Mouse (Mus musculus) cerebellum, adult (tissue): ENCODE measurements at regions not wholly inside any gene's neighbourhood (a gene's known extent, or its start where the extent isn't known, plus 50 kb on each side); places are given as distances from the start of the nearest gene placed in this dataset.

Experiments
- ATAC-seq: cut with Nextera tagmentation; 2 replicates; pipeline ENCODE4 v1.9.2; 2017; ENCODE audit warnings: mild to moderate bottlenecking, moderate library complexity, mixed read lengths; ENCODE audit not compliant: insufficient number of reproducible peaks, low FRiP score, low TSS enrichment

DNA sequence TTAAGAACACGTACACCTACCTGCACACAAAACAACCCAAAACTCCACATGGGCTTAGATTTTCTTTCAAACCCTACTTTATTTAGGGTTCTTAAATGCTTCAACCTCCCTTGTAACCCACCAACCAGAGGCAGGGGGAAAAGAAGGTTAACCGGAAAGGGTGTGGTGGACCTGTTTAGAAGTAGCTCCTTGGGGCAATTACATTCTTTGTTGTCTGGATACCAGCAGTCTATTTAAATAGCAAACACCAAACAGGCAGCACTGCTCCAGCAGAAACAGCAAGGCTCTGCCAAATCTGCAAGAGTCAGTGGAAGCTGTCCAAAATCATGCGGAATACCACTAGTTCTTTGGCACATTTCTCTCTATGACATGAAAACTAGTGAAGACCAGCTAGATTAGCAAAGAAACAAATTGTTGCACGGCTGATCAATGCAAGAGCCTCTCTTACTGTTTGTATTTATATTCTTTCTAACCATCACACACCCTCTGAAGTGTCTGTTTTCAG is 490.3 kb downstream of the Rapgef2 start:
- ATAC-seq, result no peak

DNA sequence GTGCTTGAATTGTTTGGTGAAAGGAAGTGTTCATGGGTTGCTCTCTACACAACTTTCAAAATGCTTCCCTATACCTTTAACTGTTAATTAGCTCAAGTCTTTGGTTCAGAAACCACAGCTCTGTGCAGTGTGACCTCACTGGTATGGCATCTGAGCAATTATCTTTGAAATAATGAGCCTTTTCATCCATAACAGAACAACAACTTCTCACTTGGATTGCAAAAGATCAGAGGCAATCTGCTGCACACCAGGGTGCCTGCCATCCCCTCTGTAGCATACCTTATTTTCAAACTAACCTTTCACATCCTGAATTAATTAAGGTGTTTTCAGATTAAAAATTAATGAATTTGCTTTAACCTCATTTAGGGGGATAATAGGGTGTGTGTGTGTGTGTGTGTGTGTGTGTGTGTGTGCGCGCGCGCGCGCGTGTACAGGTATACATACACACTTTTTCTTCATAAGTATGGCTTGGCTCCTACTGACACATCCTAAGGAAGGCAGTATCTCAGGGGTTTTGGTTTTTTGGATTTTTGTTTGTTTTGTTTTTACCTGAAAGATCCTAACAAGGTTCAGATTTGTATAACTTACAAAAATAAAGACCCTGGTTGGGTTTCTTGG is 493.8 kb downstream of the Rapgef2 start:
- ATAC-seq, result no peak

DNA sequence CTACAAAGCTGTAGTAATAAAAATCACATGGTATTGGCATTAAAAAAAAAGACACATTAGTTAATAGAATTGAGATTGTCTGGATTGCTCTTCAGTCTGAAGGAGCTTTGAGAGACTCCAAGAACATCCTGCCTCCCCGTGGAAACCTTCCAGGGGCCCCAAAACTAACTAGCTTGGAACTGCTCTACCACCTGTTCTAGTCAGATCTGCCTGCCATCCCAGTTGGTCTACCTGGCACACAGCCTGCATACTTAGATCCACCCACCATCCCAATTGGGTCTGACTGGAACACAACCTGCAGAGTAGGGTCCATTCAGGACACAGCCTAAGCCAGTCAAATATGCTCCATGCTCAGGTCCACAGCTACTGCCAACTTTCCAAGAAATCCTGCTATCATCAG is 503.6 kb downstream of the Rapgef2 start:
- no peak for ATAC-seq

DNA sequence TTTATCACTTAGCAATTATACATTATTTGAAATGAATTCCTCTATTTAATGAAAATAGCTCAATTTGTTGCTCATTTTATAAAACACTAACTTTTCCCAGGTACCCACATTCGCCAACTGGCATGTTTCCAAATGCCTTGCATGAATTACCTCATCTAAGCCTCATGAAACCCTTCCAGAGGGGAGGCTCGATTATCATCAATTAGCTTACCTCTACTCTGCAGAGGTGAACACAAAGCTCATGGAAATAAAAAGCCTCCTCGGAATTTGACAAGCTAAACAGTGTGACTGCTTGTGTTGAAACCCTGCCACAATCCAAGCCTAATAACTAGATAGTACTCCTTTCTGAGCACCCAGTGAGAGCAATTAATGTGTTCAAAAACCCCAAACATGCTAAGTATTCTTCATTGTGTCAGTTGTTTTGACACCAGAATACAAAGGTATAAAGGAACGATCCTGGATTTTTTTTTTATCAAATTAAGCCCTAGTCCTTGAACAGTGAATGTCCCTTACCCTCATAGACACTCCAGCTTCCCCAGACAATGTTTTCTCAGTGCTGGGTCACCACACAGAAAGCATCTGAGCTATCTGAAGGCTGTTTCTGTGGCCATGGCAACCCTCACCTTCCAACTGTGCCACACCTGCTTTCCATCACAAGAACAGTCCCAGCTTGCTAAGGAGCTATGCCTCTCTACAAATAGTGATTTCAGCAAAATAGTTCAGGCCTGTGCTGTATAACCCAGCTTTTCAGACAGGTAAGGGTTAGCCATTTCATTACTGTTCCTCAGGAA is 530.4 kb downstream of the Rapgef2 start:
- ATAC-seq, result 0 out of 2 replicates have a peak, but pooled peaks have one; percentile 56

DNA sequence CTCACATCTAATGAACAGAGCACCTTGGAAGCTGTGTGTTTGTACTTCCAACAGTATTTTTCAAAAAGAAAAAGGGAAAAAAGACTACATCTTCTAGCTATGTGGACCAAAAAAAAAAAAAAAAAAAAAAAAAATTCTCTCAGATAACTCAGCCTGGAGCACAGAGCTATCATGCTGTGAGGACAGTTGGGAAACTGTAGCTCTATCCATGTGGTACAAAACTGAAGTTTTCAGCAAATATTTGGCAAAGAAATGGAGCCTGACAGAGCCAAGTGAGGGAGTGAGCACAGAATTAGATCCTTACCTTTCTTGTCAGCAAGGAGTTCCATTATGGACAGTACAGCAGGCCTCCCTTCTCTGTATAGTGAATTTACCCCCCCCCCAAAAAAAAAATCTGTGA is 550.2 kb downstream of the Rapgef2 start:
- no peak for ATAC-seq

DNA sequence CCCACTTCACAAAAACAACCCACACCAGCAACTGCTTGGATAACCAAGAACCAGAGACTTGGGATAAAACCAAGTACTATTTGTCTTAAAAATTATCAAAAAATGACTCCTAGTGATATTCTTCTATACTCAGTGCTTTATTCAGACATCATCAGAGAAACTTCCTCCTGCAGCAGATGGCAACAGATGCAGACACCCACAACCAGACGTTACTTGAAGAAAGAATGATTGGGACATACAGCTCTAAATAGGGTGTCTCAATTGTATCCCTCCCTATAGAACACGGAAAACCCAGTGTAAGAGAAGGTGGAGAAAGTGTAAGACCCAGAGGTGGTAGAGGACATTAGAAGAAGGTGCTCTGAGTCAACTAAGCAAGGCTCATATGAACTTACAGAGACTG is 569.6 kb downstream of the Rapgef2 start:
- no peak for ATAC-seq

DNA sequence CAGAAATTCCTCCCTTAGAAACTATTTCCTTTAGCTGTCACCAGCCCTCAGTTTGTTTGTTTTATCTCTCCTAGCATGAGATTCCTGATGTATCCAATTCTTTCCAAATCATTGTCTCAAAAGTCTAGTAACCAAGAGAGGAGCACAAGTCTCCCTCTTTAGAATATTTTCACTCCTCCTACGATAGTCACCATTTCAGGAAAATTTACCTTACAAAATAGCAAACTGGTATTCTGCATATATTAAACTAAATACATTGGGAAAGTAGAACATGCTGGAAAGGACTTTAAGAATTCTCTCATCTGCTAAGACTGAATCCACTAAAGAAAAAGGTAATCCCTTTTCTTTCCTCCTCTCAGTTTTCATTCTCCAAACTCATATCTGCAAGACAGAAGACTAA is 578.6 kb downstream of the Rapgef2 start:
- no peak for ATAC-seq

DNA sequence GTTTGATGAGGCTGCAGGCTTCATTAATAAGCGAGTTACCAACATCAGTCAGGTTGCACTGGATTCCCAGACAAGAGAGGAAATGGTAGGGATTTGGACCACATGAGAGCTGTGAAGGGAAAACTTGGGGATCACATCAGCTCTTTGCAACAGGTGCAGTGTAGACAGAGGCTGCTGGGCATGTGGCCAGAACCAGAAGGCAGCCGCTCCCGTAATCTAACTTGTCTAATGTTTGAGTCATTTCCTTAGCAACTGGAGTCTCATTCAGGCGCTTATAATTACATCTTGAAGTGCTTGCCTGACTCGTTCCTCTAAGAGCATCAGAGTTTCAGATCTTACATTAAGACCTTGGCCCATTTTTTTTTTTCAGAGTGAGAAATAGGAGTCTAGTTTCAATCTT is 587.4 kb downstream of the Rapgef2 start:
- ATAC-seq, result no peak

DNA sequence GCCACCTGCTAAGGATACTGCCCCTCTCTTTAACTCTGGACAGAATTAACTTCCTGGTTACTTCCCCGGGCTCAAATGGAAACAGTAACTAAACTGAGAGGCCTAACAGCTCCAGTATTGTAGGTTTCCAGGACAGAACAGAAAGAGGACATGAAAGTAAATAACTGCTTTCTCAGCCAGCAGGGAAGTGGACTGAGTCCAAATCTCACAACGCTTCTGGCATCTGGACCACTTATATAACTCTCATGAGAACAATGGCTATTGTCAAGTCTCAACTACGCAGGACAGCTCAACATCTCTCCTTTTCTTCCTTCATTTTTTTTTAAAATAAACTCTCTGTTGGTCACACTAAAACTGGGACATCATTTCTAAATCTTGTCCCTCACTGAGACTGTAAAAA is 594.8 kb downstream of the Rapgef2 start:
- ATAC-seq, result peak; percentile 49; the same call in 1 of the 2 replicates

DNA sequence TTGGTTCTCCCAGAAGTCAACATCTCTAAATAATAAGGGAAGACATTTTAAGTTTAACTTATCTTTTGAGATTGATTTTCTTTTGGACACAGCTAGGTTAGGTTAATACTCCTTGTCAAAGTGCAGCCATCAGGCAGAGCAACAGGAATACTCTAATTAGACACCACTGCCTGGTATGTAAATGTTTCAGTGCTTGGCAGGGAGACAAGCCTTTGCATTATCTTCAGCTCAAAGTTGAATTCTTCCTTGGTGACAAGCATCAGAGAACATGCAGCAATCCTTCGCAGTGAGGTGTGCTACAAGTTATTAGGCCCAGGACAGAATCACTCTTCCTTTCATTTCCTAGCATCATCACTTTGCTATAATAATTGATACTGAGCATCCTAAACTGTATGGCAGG is 608.7 kb downstream of the Rapgef2 start:
- no peak for ATAC-seq

DNA sequence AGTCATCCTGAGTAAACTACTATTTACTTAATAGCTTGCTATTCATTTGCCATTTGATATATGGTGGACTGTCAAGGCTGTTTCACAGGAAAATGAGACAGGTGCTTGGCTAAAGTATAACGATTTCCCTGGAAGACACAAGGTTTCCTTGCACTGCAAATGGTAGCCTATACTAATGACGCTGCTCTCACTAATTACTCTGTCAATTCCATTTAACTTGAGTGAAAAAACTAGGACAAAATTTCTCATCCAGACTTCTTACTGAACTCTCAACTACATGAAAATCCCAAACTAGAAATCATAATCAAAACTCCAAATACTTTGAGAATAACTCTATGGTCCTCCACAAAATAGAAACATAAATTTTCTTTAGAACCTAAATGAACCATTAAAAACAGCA is 609.5 kb downstream of the Rapgef2 start:
- no peak for ATAC-seq

DNA sequence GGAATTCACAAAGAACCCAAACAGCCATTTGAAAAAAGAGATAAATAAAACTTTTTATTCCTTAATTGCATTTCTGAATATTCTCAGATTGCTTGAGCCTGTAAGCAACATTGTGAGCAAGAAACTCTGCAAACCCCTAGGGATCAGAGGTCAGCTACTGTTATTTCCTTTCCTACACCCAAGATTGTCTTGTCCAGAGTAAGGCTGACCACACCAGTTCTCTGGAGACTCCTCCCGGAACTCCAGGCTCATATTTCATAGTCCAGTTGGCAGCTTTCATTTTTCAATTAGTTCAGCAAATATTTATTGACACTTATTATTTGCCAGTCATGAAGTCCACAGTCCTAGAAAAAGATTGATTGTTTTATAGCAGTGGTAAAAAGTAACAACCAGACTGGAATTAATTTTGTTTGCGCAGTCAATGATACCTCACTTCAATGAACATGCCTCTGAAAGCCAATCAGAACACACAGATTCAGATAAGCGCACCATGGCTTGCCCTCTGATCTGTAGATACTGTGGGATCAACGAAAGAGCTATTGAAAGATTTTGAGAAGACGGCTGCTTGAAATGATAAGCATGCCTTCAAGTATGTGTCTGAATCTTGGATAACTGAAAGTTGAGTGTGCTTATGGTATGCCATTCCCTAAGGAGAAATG is 611.7 kb downstream of the Rapgef2 start:
- no peak for ATAC-seq

DNA sequence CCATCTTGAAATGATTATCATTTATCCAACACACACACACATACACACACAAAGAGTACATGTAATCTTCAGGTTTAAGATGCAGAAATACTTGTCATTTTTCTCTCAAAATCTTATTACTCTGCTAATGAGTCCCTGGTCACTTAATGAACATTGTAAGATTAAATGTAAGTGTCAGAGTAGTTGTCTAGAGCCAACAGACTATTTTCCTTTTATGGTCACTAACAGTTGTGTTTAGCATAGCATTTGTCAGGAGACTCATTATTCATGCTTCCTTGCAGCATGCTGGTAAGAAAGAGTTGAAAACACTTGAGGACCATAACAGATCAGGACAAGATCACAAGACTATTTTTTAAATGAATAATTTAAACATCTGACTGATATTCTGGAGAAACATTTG is 618.3 kb downstream of the Rapgef2 start:
- ATAC-seq, result no peak

DNA sequence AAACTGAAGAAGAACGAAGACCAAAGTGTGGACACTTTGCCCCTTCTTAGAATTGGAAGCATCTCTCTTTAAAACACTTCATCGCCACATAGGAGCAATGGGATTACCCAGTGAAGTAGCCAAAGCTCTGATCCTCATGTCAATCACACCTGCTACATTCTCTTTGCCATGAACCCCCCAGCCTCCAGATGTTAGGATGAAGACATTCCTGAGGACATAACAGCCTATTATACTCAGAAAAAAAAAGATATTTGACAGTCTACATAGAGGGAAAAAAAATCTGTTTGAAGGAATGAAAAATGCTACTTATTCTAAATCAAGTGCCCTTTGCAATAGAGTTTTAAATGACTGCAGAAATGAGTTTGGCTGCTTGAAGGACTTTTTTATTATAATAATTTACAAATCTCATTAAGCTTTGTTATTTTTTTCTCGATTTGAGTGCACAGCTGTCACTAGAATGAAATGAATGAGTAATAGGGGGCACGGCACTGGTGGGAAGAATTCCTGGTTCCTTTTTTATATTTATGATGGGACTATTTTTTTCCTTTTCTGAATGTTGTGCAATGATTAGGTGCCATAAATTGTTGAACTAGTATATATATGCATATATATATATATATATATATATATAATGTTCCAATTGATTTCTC is 618.8 kb downstream of the Rapgef2 start:
- no peak for ATAC-seq

DNA sequence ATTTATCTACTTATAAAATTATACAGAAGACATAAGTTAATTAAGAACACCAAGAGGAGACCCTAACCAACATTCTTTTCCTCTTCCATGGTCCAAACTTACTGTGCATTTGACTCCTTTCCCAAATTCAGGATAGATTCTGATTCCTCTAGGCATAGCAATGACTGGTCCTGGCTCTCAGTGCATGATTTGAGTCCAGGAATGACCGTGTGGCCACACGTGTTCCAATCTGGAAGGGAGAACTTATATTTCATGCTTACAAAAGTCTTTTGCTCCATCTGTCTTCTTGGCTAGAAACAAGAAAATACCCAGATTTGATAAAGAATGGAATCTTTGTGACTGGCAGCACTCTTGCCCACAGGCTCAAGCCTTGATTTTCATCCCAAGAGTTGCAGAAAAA is 638.2 kb downstream of the Rapgef2 start:
- ATAC-seq, result no peak

DNA sequence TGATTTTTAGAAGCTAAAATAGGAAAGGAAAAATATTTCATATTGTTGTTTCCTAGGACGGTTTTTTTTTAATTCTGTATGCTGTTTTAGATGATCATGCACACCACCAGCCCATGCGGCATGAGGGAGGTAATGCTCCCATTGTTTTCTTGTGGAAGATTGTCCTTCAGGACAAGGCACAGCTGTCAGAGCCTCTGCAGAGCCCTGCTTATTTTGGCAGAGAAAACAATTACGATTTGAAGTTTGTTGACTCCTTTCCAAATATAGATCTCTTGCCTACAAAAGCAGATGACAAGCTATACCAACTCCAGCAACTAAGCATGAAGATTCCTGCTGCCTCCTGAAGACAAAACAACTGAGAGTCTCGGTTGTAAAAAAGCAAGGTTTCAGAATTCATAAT is 650.9 kb downstream of the Rapgef2 start:
- ATAC-seq, result no peak

DNA sequence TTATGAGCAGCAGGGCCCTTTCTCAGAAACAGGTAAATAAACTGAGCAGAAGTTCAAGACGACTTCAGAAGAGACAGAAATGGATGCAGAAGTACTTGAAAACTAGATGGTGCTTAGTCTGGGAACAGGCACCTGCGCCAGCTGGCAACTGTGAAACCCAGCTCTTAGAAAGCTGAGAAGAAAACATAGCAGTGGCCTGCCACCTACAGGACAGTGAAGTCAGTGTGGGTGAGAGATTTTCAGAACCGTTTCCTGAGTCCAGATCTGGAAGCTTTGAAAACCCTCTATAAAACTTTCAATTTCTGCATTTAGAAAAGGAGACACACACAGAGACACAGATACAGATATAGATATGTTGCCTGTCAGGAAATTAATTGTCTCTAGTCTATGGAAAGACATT is 667.4 kb downstream of the Rapgef2 start:
- ATAC-seq, result peak; percentile 70; the same call in 1 of the 2 replicates

DNA sequence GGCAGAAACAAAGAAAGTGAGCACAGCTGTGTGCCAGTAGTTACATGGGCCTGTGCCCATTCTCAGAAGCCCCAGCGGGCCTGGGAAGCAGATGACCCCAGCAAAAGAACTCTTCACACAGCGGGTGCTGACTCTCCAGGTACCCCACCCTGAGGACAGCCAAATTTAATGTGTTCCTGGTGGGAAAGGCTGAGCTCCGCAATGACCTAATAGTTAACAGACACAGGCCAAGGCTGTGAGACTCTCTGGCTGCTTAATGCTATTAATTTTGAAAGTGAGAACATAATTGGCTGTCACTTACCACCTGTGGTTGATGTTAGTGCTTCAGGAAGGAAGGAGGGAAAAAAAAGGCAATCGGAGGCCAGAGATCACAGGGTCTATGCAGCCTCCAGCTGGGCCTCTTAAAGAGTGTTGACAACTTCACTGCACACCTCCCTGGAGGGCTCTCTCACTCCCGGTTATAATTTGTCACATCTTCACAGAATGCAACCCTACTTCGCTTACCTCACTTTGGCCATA is 691.5 kb downstream of the Rapgef2 start:
- no peak for ATAC-seq

DNA sequence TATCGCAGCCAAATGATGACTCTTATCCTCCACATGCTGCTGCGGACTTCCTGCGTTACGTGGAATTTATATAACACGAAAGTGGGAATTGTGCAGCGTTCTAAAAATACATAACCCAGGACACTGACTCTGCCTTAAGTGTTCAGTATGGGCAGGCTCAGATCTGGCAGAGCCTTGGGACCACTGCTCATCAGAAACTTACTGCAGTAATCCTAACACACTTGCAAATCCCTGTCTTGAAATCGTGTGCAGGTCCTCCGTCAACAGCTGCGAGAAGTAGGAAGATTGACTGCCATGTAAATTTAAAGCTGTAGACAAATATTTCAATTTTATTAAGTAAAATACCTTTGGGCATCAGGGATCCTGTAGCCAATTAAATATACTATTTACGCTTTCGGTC is 692.0 kb downstream of the Rapgef2 start:
- ATAC-seq, result no peak

DNA sequence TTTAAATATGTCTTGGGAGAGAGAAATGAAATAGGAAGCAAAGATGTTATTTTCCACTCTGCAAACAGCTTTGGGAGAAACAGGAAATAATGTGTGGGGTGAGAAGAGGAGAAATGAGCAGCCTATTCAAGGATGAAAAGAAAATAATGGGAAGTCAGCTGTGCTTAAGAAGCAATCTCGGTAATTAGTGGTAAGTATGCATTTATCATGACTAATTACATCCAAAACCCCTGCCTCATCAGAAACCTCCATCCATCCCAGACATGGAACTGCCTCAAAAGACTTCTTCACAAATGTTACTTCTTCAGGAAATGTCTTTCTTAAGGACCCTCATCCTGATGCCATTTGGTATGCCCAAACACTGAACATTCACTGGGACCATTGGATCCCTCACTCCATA is 699.7 kb downstream of the Rapgef2 start:
- ATAC-seq, result no peak

DNA sequence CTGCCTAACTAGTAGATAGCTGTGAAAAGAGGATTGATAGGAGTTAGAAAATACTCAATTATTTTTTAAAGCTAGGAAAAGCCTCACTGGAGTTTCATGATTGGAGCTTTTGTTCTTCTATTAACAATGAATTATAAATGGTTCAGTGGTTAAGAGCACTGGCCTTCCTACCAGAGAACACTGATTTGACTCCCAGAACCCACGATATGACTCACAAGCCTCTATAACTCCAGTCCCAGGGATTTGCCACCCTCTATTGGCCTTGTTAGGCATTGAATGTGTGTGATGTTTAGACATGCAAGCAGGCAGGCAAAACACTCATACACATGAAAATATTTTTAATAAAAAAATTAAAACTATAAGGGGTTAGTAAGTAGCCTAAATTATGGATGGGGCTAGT is 704.4 kb downstream of the Rapgef2 start:
- no peak for ATAC-seq
